Mouse (Mus musculus) kidney, adult 2 months (tissue): ENCODE measurements at regions not wholly inside any gene's neighbourhood (a gene's known extent, or its start where the extent isn't known, plus 50 kb on each side); places are given as distances from the start of the nearest gene placed in this dataset.

Experiments
- DNase-seq: peaks from one replicate; pipeline ENCODE4 v3.0.0; 2021
- H3K27ac ChIP-seq: fragments of 200-500 bp; 2 replicates; pipeline ENCODE4 v1.5.1; 2012; ENCODE audit warnings: low read depth, low read length, control low read depth, inconsistent platforms; ENCODE audit not compliant: insufficient read depth
- H3K27me3 ChIP-seq: fragments of 200-500 bp; replicated peaks from 2 replicates; pipeline ENCODE4 v1.6.1; 2012; ENCODE audit warnings: mild to moderate bottlenecking, moderate library complexity, low read length, inconsistent platforms; ENCODE audit not compliant: control insufficient read depth, insufficient read depth
- H3K36me3 ChIP-seq: fragments of 200-500 bp; 2 replicates; pipeline ENCODE4 v1.6.1; 2012; ENCODE audit warnings: mild to moderate bottlenecking, moderate library complexity, low read length, inconsistent platforms; ENCODE audit not compliant: control insufficient read depth, insufficient read depth
- H3K4me1 ChIP-seq: fragments of 200-500 bp; 2 replicates; pipeline ENCODE4 v1.6.1; 2011; ENCODE audit warnings: low read length; ENCODE audit not compliant: control insufficient read depth, insufficient read depth
- H3K4me3 ChIP-seq: fragments of 200-500 bp; 2 replicates; pipeline ENCODE4 v1.5.1; 2011; ENCODE audit warnings: mild to moderate bottlenecking, low read depth, low read length, control low read depth; ENCODE audit not compliant: insufficient read depth
- CTCF ChIP-seq: fragments of 200-500 bp; conservative IDR thresholded peaks from 2 replicates; pipeline ENCODE4 v1.5.1; 2011; ENCODE audit warnings: low read depth, mild to moderate bottlenecking, control low read depth, low read length, moderate library complexity, mixed read lengths; ENCODE audit not compliant: insufficient read depth, insufficient read length
- POLR2A ChIP-seq: fragments of 200-500 bp; IDR thresholded peaks from one replicate; pipeline ENCODE4 v1.6.1; 2011; ENCODE audit warnings: low read depth, low read length, control low read depth
- WGBS: fragments of 180-500 bp; shearing (Covaris S2); methylation state at CpG from one replicate; pipeline ENCODE4 v1.1.7; 2018; 5-methylcytosine and 5-hydroxymethylcytosine counted together

DNA sequence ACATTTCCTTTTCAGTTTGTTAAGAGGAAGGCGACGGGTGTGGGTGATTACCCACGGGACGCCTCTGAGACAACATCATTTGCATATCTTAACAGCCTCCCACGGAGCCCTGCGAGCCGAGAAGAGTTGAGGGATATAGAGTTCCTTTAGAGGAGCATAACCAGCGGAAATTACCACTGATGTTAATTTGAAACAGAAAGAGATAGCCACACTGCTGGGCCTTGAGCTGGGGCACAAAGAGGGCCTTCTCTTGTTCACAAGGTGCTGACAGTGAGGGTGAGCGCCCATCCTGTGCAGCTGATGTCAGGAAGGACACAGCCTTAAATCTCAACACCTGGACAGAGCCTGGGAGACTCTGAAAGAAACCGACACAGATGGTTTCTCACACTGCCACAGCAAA is 752.2 kb downstream of the Kcnj2 start:
- WGBS, result 14% methylated on average over 10 of the region's 10 CpGs
- TF ChIP-seq POLR2A (no peak), CTCF (no peak)
- Histone ChIP-seq H3K4me1 (no peaks in the 10 kb centered on the region), H3K36me3 (no peaks in the 10 kb centered on the region), H3K27me3 (no peaks in the 10 kb centered on the region; the same call in 1 of the 2 replicates), H3K27ac (no peak overlapping the region), H3K4me3 (no peak overlapping the region)
- DNase-seq, result no peak

DNA sequence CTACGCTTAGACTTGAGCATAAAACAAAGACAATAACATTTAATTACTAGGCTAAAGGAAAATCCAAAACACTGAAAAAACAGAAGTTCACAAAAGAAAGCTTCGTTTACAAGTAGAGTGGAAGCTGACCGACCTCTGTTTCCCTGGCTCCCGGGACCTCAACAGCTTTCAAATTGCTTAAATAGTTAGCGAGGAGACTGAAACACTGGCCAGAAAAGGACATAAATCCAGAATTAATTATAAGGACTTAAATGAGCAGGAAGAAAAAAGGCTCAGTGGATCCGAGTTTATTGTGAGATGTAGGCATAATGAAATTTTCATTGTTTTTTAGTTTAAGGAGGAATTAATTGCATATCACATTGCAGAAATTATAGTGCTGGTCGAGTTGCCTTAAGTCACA is 754.4 kb downstream of the Kcnj2 start:
- Histone ChIP-seq H3K36me3 (no peaks in the 10 kb centered on the region), H3K4me3 (no peak overlapping the region), H3K27ac (no peak overlapping the region), H3K27me3 (no peaks in the 10 kb centered on the region; the same call in 1 of the 2 replicates), H3K4me1 (no peaks in the 10 kb centered on the region)
- WGBS, result 24% methylated on average over 7 of the region's 7 CpGs
- DNase-seq, result no peak
- TF ChIP-seq CTCF (no peak), POLR2A (no peak)

DNA sequence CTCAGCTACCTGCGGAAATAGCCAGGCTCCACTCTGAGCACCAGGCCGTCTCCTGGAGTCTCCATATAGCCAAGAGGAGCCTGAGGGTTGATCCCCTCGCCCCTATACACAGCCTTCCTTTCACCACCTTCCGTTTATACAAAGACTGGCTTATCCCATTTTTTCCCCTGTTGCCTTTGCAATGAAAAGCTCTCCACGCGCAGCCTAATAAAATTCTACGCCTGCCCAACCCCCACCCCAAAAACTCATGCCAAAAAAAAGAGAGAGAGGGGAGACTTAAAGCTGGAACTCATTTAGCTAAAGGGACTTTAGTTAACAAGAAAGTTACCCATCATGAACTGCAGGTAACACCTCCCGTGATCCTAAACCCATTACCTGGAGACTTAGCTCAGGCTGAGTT is 762.5 kb downstream of the Kcnj2 start:
- no peaks in the 10 kb centered on the region for H3K36me3 ChIP-seq
- DNase-seq, result no peak
- H3K27ac ChIP-seq, result no peak overlapping the region
- TF ChIP-seq POLR2A (no peak), CTCF (no peak)
- no peaks in the 10 kb centered on the region for H3K4me1 ChIP-seq
- WGBS, result 81% methylated on average over 8 of the region's 8 CpGs
- H3K4me3 ChIP-seq, result no peak overlapping the region
- no peaks in the 10 kb centered on the region; the same call in 1 of the 2 replicates for H3K27me3 ChIP-seq

- no peak for DNase-seq
- H3K27ac ChIP-seq, result no peak overlapping the region
- H3K27me3 ChIP-seq, result no peaks in the 10 kb centered on the region
- H3K36me3 ChIP-seq, result no peaks in the 10 kb centered on the region
- no peaks in the 10 kb centered on the region for H3K4me1 ChIP-seq
- no peak overlapping the region for H3K4me3 ChIP-seq
- TF ChIP-seq CTCF, result no peak
- no peak for TF ChIP-seq POLR2A
- WGBS, result 35% methylated on average over 5 of the region's 5 CpGs
Measured at GRCm38 (mm10) chr11:111838996-111839395, 773.0 kb downstream of the Kcnj2 start.

DNA sequence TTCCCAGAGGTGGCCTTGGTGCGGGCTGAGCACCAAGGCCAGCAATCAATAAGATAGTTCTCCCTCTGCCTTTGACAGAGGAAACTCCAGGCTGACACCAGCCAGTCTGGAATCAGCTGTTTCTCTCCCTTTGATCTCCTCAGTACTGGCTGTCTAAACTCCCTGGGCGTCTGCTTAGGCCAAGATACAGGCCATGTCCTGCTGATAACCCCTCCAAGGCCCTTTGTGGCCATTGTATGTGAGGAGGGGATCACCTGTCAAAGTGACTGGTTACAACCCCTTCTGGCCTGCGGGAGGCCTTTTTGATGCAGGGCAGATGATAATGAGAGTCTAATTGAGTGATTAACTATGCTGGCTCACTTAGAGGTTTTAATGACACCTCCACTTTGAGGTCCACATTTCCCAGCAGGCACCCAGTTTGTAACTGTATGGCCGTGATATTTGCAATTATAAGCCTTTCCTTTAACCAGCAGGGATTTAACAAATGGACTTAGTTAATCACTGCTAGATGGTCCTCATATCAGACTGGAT is 777.8 kb downstream of the Kcnj2 start:
- TF ChIP-seq POLR2A (no peak), CTCF (no peak)
- no peak for DNase-seq
- 55% methylated on average over 4 of the region's 4 CpGs for WGBS
- no peaks in the 10 kb centered on the region for H3K27me3 ChIP-seq
- H3K27ac ChIP-seq, result no peak overlapping the region
- no peaks in the 10 kb centered on the region for H3K4me1 ChIP-seq
- no peak overlapping the region for H3K4me3 ChIP-seq
- no peaks in the 10 kb centered on the region for H3K36me3 ChIP-seq

GRCm38 (mm10) chr11:111844382-111845027 is 778.5 kb downstream of the Kcnj2 start:
- WGBS, result 46% methylated on average over 7 of the region's 7 CpGs
- no peak overlapping the region for H3K27ac ChIP-seq
- H3K4me1 ChIP-seq, result no peaks in the 10 kb centered on the region
- no peaks in the 10 kb centered on the region for H3K27me3 ChIP-seq
- no peak for TF ChIP-seq CTCF
- no peak for TF ChIP-seq POLR2A
- no peak overlapping the region for H3K4me3 ChIP-seq
- H3K36me3 ChIP-seq, result no peaks in the 10 kb centered on the region
- no peak for DNase-seq

DNA sequence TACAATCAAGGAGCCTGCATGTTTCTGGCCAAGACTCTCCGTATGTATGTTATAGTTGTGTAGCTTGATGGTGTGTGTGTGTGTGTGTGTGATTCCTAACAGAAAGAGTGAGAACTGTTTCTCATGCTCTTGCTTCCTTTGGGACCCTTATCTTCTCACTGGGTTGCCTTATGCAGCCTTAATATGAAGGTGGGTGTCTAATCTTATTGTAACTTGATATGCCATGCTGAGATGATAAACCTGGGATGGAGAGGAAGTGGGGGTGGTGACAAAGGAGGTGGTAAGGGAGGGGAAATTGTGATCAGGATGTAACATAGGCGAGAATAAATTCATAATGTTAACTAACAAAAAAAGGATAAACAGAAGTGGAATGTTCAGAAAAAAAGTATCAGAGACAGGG is 791.3 kb downstream of the Kcnj2 start:
- no peak for TF ChIP-seq CTCF
- no peak for TF ChIP-seq POLR2A
- DNase-seq, result no peak
- WGBS, result 73% methylated on average over 2 of the region's 2 CpGs
- no peaks in the 10 kb centered on the region; the same call in 1 of the 2 replicates for H3K27me3 ChIP-seq
- H3K27ac ChIP-seq, result no peak overlapping the region
- H3K4me1 ChIP-seq, result no peaks in the 10 kb centered on the region
- no peaks in the 10 kb centered on the region for H3K36me3 ChIP-seq
- H3K4me3 ChIP-seq, result no peak overlapping the region
